Mouse (Mus musculus): Measurements from ENCODE around the gene Poll. TPM values are rescaled to one million over a fixed set of nuclear protein-coding genes. Genes with fewer than 3 reads are reported as not detected.
"Not testable (repeated sequence)": the region's sequence is repeated elsewhere in the genome, so short reads cannot be mapped to it uniquely, and the experiment has no call there.

Poll gene
- polyA plus RNA-seq, 1 experiment from 2014 or later: 16.1 TPM

- WGBS: 43% methylated on average over 19 of the region's 19 CpGs
- Histone ChIP-seq H3K4me3 (no peak overlapping the region), H3K9ac (0 out of 2 replicates have a peak overlapping the region, but pooled peaks have one; percentile 19), H3K27me3 (no peaks in the 10 kb centered on the region), H3K9me3 (no peaks in the 10 kb centered on the region), H3K4me2 (replicated peaks) (0 out of 2 replicates have a peak overlapping the region, but pooled peaks have one; percentile 4), H3K36me3 (peaks cover 47% of the 10 kb centered on the region), H3K27ac (peak overlapping the region; percentile 15; the same call in 1 of the 2 replicates), H3K4me1 (peaks cover 53% of the 10 kb centered on the region)
- ATAC-seq (ENCODE audit: low FRiP score, low read depth): no peak
Observed at GRCm38 (mm10) chr19:45574941-45575631, 14.8 kb upstream of the Poll start.

GRCm38 (mm10) chr19:45574339-45574898 is 14.1 kb upstream of the Poll start:
- no peaks in the 10 kb centered on the region for H3K9me3 ChIP-seq
- no peak for ATAC-seq (ENCODE audit: low FRiP score, low read depth)
- H3K27ac ChIP-seq: no peak overlapping the region; the same call in 1 of the 2 replicates
- 52% methylated on average over 7 of the region's 7 CpGs for WGBS
- peaks cover 43% of the 10 kb centered on the region for H3K36me3 ChIP-seq
- H3K4me1 ChIP-seq: peaks cover 53% of the 10 kb centered on the region
- H3K27me3 ChIP-seq: no peaks in the 10 kb centered on the region
- no peak overlapping the region for H3K9ac ChIP-seq
- no peak overlapping the region for H3K4me2 ChIP-seq (replicated peaks)
- H3K4me3 ChIP-seq: no peak overlapping the region

GRCm38 (mm10) chr19:45573861-45574267 is 13.5 kb upstream of the Poll start:
- H3K4me1 ChIP-seq: peaks cover 57% of the 10 kb centered on the region
- no peaks in the 10 kb centered on the region for H3K9me3 ChIP-seq
- no peak overlapping the region for H3K9ac ChIP-seq
- no peak overlapping the region for H3K4me3 ChIP-seq
- ATAC-seq (ENCODE audit: low FRiP score, low read depth): peak; percentile 52; the same call in 1 of the 2 replicates
- peaks cover 37% of the 10 kb centered on the region for H3K36me3 ChIP-seq
- WGBS: 24% methylated on average over 6 of the region's 6 CpGs
- no peaks in the 10 kb centered on the region for H3K27me3 ChIP-seq
- H3K4me2 ChIP-seq (replicated peaks): no peak overlapping the region
- H3K27ac ChIP-seq: no peak overlapping the region

- peaks cover 65% of the 10 kb centered on the region for H3K4me1 ChIP-seq
- H3K9ac ChIP-seq: no peak overlapping the region
Observed at GRCm38 (mm10) chr19:45573033-45573432, 12.7 kb upstream of the Poll start.

GRCm38 (mm10) chr19:45567367-45567766 is 7.0 kb upstream of the Poll start:
- Histone ChIP-seq H3K27me3 (no peaks in the 10 kb centered on the region), H3K4me2 (replicated peaks) (0 out of 2 replicates have a peak overlapping the region, but pooled peaks have one; percentile 16), H3K36me3 (peaks cover 8% of the 10 kb centered on the region), H3K4me3 (no peak overlapping the region), H3K27ac (no peak overlapping the region), H3K4me1 (peaks cover 64% of the 10 kb centered on the region), H3K9me3 (no peaks in the 10 kb centered on the region), H3K9ac (peak overlapping the region; percentile 39)
- ATAC-seq (ENCODE audit: low FRiP score, low read depth): no peak
- 28% methylated on average over 14 of the region's 14 CpGs for WGBS

More at GRCm38 (mm10) chr19:45573033-45573432, 12.7 kb upstream of the Poll start:
- Histone ChIP-seq H3K4me2 (replicated peaks) (no peak overlapping the region), H3K4me3 (no peak overlapping the region), H3K9me3 (no peaks in the 10 kb centered on the region), H3K27ac (no peak overlapping the region), H3K27me3 (no peaks in the 10 kb centered on the region), H3K36me3 (peaks cover 29% of the 10 kb centered on the region)
- ATAC-seq (ENCODE audit: low FRiP score, low read depth): no peak
- 78% methylated on average over 6 of the region's 6 CpGs for WGBS

- no peak overlapping the region for H3K9ac ChIP-seq
Observed at GRCm38 (mm10) chr19:45565925-45566715, 5.8 kb upstream of the Poll start.

GRCm38 (mm10) chr19:45554136-45554535 is 6.2 kb downstream of the Poll start:
- H3K4me1 ChIP-seq: peaks cover 11% of the 10 kb centered on the region; the same call in 1 of the 2 replicates
- H3K9me3 ChIP-seq: no peaks in the 10 kb centered on the region
- H3K4me2 ChIP-seq (replicated peaks): no peak overlapping the region
- H3K27me3 ChIP-seq: peaks cover 10% of the 10 kb centered on the region
- peaks cover 51% of the 10 kb centered on the region for H3K36me3 ChIP-seq
- no peak overlapping the region for H3K27ac ChIP-seq
- no peak overlapping the region for H3K4me3 ChIP-seq
- WGBS: 95% methylated on average over 11 of the region's 11 CpGs
- ATAC-seq (ENCODE audit: low FRiP score, low read depth): no peak
- no peak overlapping the region for H3K9ac ChIP-seq

More at GRCm38 (mm10) chr19:45565925-45566715, 5.8 kb upstream of the Poll start:
- peak; percentile 46; the same call in 1 of the 2 replicates for ATAC-seq (ENCODE audit: low FRiP score, low read depth)
- 29% methylated on average over 15 of the region's 15 CpGs for WGBS
- H3K27me3 ChIP-seq: no peaks in the 10 kb centered on the region
- H3K4me2 ChIP-seq (replicated peaks): peak overlapping the region; percentile 15
- peak overlapping the region; percentile 12; the same call in 1 of the 2 replicates for H3K27ac ChIP-seq
- H3K36me3 ChIP-seq: no peaks in the 10 kb centered on the region
- H3K4me1 ChIP-seq: peaks cover 67% of the 10 kb centered on the region
- no peaks in the 10 kb centered on the region for H3K9me3 ChIP-seq
- no peak overlapping the region for H3K4me3 ChIP-seq

GRCm38 (mm10) chr19:45552187-45552586 is 8.1 kb downstream of the Poll start:
- Histone ChIP-seq H3K27ac (peak overlapping the region; percentile 1; the same call in 1 of the 2 replicates), H3K27me3 (peaks cover 21% of the 10 kb centered on the region), H3K9me3 (no peaks in the 10 kb centered on the region), H3K4me3 (no peak overlapping the region), H3K4me2 (replicated peaks) (no peak overlapping the region), H3K4me1 (peaks cover 16% of the 10 kb centered on the region), H3K9ac (no peak overlapping the region), H3K36me3 (peaks cover 42% of the 10 kb centered on the region)
- ATAC-seq (ENCODE audit: low FRiP score, low read depth): peak; percentile 68
- WGBS: 31% methylated on average over 6 of the region's 6 CpGs

GRCm38 (mm10) chr19:45549948-45550347 is 10.4 kb downstream of the Poll start:
- Histone ChIP-seq H3K27me3 (peaks cover 38% of the 10 kb centered on the region), H3K27ac (no peak overlapping the region), H3K4me3 (no peak overlapping the region)

GRCm38 (mm10) chr19:45549128-45549915 is 11.0 kb downstream of the Poll start:
- Histone ChIP-seq H3K27ac (no peak overlapping the region), H3K4me3 (no peak overlapping the region), H3K4me1 (peaks cover 20% of the 10 kb centered on the region), H3K27me3 (peaks cover 43% of the 10 kb centered on the region), H3K4me2 (replicated peaks) (no peak overlapping the region), H3K9ac (0 out of 2 replicates have a peak overlapping the region, but pooled peaks have one; percentile 25), H3K9me3 (no peaks in the 10 kb centered on the region), H3K36me3 (peaks cover 20% of the 10 kb centered on the region)
- WGBS: 56% methylated on average over 23 of the region's 23 CpGs
- ATAC-seq (ENCODE audit: low FRiP score, low read depth): no peak

More at GRCm38 (mm10) chr19:45549948-45550347, 10.4 kb downstream of the Poll start:
- Histone ChIP-seq H3K36me3 (peaks cover 26% of the 10 kb centered on the region), H3K9ac (no peak overlapping the region), H3K4me1 (peaks cover 16% of the 10 kb centered on the region), H3K9me3 (no peaks in the 10 kb centered on the region), H3K4me2 (replicated peaks) (no peak overlapping the region)
- 80% methylated on average over 4 of the region's 4 CpGs for WGBS
- ATAC-seq (ENCODE audit: low FRiP score, low read depth): no peak

- H3K4me2 ChIP-seq (replicated peaks); H3K27ac ChIP-seq; H3K9me3 ChIP-seq; ATAC-seq (ENCODE audit: low FRiP score, low read depth); H3K9ac ChIP-seq; H3K4me3 ChIP-seq; H3K36me3 ChIP-seq: not testable (repeated sequence)
- H3K4me1 ChIP-seq: peaks cover 20% of the 10 kb centered on the region
- H3K27me3 ChIP-seq: peaks cover 53% of the 10 kb centered on the region
Observed at GRCm38 (mm10) chr19:45548196-45548595, 12.1 kb downstream of the Poll start.
